Mouse (Mus musculus) midbrain, embryonic 10.5 days (tissue): ENCODE data around the gene Plekhh3. TPM values are rescaled to one million over a fixed set of nuclear protein-coding genes. Genes with fewer than 3 reads are reported as not detected.
A peak's percentile ranks its signal among the peaks of the same experiment; 100 is the strongest.

ENCODE experiments used
- DNase-seq: peaks from one replicate; pipeline ENCODE4 v3.0.0-alpha.2; 2017; ENCODE audit warnings: low spot score
- H3K27ac ChIP-seq: fragments of 300-500 bp; sonication (generic); replicated peaks from 2 replicates; pipeline ENCODE4 v1.5.1; 2016; ENCODE audit warnings: mild to moderate bottlenecking
- H3K27me3 ChIP-seq: fragments of 300-500 bp; sonication (generic); 2 replicates; pipeline ENCODE4 v1.6.1; 2016; ENCODE audit warnings: low read depth, mild to moderate bottlenecking; ENCODE audit not compliant: poor library complexity, severe bottlenecking
- H3K36me3 ChIP-seq: fragments of 300-500 bp; sonication (generic); 2 replicates; pipeline ENCODE4 v1.6.1; 2016; ENCODE audit warnings: mild to moderate bottlenecking, moderate library complexity
- H3K4me1 ChIP-seq: fragments of 300-500 bp; sonication (generic); 2 replicates; pipeline ENCODE4 v1.6.1; 2016
- H3K4me3 ChIP-seq: fragments of 300-500 bp; sonication (generic); 2 replicates; pipeline ENCODE4 v1.5.1; 2016; ENCODE audit warnings: mild to moderate bottlenecking, moderate library complexity
- H3K9me3 ChIP-seq: fragments of 300-500 bp; sonication (generic); replicated peaks from 2 replicates; pipeline ENCODE4 v1.6.1; 2016; ENCODE audit warnings: mild to moderate bottlenecking
- WGBS: fragments of 180-500 bp; shearing (Covaris S2); methylation state at CpG from one replicate; pipeline ENCODE4 v1.1.7; 2016; 5-methylcytosine and 5-hydroxymethylcytosine counted together
- polyA plus RNA-seq: library from polyadenylated mRNA; unstranded; fragments of >200 nt; fragmentation: Nextera tagmentation; extraction: Ambion mirVana; gene quantifications from 2 replicates; pipeline ENCODE4 v1.2.1, GENCODE M21; 2016

Gene Plekhh3
- polyA plus RNA-seq, 1 experiment from 2014 or later: 4.5 TPM

- no peaks in the 10 kb centered on the region for H3K36me3 ChIP-seq
- no peaks in the 10 kb centered on the region for H3K9me3 ChIP-seq
- DNase-seq: no peak
- H3K4me1 ChIP-seq: peaks cover 26% of the 10 kb centered on the region
- no peak overlapping the region for H3K4me3 ChIP-seq
- 82% methylated on average over 14 of the region's 14 CpGs for WGBS
- H3K27me3 ChIP-seq: peaks cover 46% of the 10 kb centered on the region
- no peak overlapping the region for H3K27ac ChIP-seq
Measured at GRCm38 (mm10) chr11:101182771-101183517, 11.8 kb upstream of the Plekhh3 start.

- H3K4me1 ChIP-seq: peaks cover 34% of the 10 kb centered on the region
- H3K27ac ChIP-seq: no peak overlapping the region
- 91% methylated on average over 11 of the region's 11 CpGs for WGBS
- no peak for DNase-seq
- no peaks in the 10 kb centered on the region for H3K36me3 ChIP-seq
- H3K4me3 ChIP-seq: no peak overlapping the region
- no peaks in the 10 kb centered on the region for H3K9me3 ChIP-seq
- peaks cover 56% of the 10 kb centered on the region for H3K27me3 ChIP-seq
Measured at GRCm38 (mm10) chr11:101181961-101182360, 10.8 kb upstream of the Plekhh3 start.

DNA sequence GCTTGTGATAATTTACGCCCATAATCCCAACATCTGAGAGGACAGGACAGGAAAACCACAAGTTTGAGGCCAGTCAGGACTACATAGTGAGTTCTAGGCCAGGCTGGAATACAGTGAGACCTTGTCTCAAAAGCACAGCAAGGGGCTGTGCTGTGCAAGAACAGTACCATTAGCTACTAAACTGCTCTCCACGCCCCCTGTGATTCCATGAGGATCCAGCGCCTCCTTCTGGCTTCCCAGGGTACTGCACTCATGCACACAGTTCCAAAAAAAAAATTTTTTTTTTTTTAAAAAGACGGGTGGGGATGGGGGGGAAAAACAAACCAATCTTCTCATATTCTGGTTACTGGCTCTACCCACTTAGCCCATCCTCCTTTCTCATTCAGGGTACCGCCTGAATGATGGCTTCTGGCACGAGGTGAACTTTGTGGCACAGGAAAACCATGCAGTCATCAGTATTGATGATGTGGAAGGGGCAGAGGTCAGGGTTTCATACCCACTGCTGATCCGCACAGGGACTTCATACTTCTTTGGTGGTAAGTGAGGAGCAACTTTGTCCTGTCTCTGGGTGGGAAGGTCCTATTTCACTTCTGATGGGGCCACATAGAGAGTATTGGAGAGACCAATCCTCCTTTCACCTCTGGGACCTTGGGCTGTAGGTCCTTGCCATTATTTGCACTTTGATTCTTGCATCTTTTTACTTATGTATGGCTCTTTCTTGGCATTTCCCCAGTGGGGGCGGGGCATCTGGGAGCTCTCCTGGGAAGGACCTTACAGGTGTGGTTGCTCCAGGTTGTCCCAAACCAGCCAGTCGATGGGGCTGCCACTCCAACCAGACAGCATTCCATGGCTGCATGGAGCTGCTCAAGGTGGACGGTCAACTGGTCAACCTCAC lies 9.9 kb upstream of the Plekhh3 start:
- Histone ChIP-seq H3K9me3 (no peaks in the 10 kb centered on the region), H3K4me1 (peaks cover 42% of the 10 kb centered on the region), H3K27me3 (peaks cover 65% of the 10 kb centered on the region), H3K4me3 (no peak overlapping the region), H3K36me3 (no peaks in the 10 kb centered on the region), H3K27ac (no peak overlapping the region)
- peak; percentile 69 for DNase-seq
- WGBS: 45% methylated on average over 10 of the region's 10 CpGs

DNA sequence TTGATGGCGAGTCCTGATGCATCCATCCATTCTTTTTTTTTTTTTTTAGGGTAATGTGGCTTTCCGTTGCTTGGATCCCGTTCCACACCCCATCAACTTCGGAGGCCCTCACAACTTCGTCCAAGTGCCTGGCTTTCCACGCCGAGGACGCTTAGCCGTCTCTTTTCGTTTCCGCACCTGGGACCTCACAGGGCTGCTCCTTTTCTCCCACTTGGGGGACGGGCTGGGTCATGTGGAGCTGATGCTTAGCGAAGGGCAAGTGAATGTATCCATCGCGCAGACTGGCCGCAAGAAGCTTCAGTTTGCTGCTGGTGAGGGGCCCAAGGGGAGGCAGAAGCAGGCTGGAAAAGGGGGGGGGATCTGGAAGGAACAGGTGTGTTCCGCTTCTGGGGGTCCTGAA lies 9.1 kb upstream of the Plekhh3 start:
- Histone ChIP-seq H3K9me3 (no peaks in the 10 kb centered on the region), H3K27me3 (peaks cover 73% of the 10 kb centered on the region), H3K4me3 (no peak overlapping the region), H3K27ac (no peak overlapping the region), H3K4me1 (peaks cover 49% of the 10 kb centered on the region), H3K36me3 (no peaks in the 10 kb centered on the region)
- no peak for DNase-seq
- WGBS: 68% methylated on average over 17 of the region's 17 CpGs

- WGBS: 85% methylated on average over 15 of the region's 15 CpGs
- H3K9me3 ChIP-seq: no peaks in the 10 kb centered on the region
- H3K27me3 ChIP-seq: peaks cover 83% of the 10 kb centered on the region
- no peak for DNase-seq
- H3K4me1 ChIP-seq: peaks cover 58% of the 10 kb centered on the region
- no peak overlapping the region for H3K4me3 ChIP-seq
- H3K27ac ChIP-seq: no peak overlapping the region
- no peaks in the 10 kb centered on the region for H3K36me3 ChIP-seq
Measured at GRCm38 (mm10) chr11:101179306-101179705, 8.2 kb upstream of the Plekhh3 start.

DNA sequence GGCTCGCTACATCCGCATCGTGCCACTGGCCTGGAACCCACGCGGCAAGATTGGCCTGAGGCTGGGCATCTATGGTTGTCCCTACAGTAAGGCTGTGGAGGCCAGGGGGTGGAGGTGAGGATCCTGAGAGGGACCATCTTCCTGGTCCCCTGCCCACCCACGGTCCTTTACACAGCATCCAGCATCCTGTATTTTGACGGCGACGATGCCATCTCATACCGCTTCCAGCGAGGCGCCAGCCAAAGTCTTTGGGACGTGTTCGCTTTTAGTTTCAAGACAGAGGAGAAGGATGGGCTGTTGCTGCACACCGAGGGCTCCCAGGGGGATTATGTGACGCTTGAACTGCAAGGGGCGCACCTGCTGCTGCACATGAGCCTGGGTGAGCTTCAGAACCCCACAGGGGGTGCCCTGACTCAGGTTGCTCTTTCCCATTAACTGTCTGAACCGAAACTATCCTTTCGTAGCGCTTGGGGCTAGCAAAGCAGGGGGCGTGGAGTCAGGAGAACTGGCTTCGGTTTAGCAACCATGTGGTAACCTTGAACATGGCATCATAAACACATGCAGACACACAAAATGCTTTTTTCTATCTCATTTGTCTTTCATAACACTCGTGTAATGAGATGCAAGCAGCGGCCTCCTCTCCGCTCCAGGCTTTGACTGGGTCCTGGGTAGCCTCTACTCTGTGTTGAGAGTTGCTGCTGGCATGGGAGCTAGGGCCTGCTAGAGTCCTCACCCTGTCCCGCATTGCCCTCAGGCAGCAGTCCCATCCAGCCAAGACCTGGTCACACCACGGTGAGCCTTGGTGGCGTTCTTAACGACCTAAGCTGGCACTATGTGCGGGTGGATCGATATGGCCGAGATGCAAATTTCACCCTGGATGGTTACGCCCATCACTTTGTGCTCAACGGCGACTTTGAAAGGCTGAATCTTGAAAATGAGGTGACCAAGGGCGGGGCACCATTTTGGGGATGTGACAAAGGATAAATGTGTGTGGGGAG lies 7.2 kb upstream of the Plekhh3 start:
- Histone ChIP-seq H3K4me3 (peak overlapping the region; percentile 2; the same call in 1 of the 2 replicates), H3K27ac (no peak overlapping the region), H3K4me1 (peaks cover 62% of the 10 kb centered on the region), H3K27me3 (peaks cover 87% of the 10 kb centered on the region), H3K36me3 (no peaks in the 10 kb centered on the region), H3K9me3 (no peaks in the 10 kb centered on the region)
- DNase-seq: no peak
- WGBS: 54% methylated on average over 36 of the region's 36 CpGs

DNA sequence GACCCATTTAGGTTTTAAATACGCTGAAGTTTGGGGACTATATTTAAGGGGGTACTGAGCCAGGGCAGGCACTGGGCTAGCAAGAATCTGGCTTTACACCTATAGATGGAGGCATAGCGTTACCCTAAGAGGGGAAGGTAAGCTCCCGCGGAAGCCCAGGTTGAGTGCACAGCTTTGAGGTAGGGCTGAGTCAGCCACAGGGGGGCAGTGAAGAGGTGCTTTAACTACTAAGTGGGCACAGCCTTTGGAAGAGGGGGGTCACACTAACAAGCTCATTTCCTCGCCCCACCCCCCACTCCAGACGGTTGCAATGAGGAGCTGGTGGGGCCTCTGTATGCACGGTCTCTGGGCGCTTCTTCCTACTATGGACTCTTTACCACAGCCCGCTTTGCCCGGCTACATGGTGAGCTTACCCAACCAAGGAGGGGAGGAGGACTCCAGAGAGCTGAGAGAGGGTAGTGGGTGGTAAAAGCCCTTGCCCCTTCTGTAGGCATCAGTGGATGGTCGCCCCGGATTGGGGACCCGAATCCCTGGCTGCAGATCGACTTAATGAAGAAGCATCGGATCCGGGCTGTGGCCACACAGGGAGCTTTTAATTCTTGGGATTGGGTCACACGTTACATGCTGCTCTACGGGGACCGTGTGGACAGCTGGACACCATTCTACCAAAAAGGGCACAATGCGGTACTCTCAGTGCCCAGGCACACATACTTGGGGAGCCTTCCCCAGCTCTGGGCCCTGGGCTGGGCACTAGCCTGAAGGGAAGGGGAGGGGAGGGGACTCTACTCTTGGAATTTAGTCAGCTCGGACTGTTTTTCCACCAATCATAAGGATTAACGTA lies 6.0 kb upstream of the Plekhh3 start:
- Histone ChIP-seq H3K9me3 (no peaks in the 10 kb centered on the region), H3K36me3 (no peaks in the 10 kb centered on the region), H3K4me3 (peak overlapping the region; percentile 48), H3K27me3 (peaks cover 88% of the 10 kb centered on the region), H3K27ac (no peak overlapping the region), H3K4me1 (peaks cover 67% of the 10 kb centered on the region)
- DNase-seq: no peak
- WGBS: 28% methylated on average over 22 of the region's 22 CpGs

DNA sequence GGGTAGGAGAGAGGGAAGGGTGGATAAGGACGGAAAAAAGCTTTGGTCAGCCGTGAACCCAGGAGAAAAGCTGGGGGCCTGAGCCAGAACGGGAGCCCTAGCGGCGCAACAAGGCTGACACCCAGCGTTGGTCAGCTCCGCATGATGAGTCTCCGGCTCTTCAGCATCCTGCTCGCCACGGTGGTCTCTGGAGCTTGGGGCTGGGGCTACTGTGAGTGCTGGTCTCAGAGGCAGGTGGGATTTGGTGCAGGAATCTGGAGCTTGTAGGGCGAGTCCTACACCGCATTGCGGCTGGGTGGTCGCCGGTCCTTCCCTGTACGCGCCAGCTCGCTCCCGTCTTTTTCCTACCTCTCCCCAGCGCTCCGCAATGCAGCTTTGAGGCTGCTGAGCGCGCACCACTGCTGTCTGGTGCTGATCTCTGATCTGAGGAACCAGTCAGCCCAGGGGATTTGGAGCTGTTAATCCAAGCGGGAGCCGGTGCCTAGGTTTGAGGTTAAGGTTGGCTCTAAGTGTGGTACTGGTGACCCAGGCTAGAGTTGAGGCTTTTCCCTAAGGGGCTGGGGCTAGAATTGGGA lies 5.1 kb upstream of the Plekhh3 start:
- peak overlapping the region; percentile 39; the same call in 1 of the 2 replicates for H3K27ac ChIP-seq
- WGBS: under 1% methylated on average over 25 of the region's 25 CpGs
- peak; percentile 57 for DNase-seq
- peaks cover 76% of the 10 kb centered on the region for H3K4me1 ChIP-seq
- peaks cover 86% of the 10 kb centered on the region for H3K27me3 ChIP-seq
- no peaks in the 10 kb centered on the region for H3K36me3 ChIP-seq
- no peaks in the 10 kb centered on the region for H3K9me3 ChIP-seq
- H3K4me3 ChIP-seq: peak overlapping the region; percentile 48

- Histone ChIP-seq H3K27ac (no peak overlapping the region; the same call in 1 of the 2 replicates), H3K9me3 (no peaks in the 10 kb centered on the region), H3K27me3 (peaks cover 89% of the 10 kb centered on the region), H3K4me3 (peak overlapping the region; percentile 48), H3K4me1 (peaks cover 80% of the 10 kb centered on the region), H3K36me3 (no peaks in the 10 kb centered on the region)
- WGBS: 10% methylated on average over 11 of the region's 11 CpGs
- DNase-seq: no peak
Measured at GRCm38 (mm10) chr11:101175636-101176116, 4.5 kb upstream of the Plekhh3 start.

DNA sequence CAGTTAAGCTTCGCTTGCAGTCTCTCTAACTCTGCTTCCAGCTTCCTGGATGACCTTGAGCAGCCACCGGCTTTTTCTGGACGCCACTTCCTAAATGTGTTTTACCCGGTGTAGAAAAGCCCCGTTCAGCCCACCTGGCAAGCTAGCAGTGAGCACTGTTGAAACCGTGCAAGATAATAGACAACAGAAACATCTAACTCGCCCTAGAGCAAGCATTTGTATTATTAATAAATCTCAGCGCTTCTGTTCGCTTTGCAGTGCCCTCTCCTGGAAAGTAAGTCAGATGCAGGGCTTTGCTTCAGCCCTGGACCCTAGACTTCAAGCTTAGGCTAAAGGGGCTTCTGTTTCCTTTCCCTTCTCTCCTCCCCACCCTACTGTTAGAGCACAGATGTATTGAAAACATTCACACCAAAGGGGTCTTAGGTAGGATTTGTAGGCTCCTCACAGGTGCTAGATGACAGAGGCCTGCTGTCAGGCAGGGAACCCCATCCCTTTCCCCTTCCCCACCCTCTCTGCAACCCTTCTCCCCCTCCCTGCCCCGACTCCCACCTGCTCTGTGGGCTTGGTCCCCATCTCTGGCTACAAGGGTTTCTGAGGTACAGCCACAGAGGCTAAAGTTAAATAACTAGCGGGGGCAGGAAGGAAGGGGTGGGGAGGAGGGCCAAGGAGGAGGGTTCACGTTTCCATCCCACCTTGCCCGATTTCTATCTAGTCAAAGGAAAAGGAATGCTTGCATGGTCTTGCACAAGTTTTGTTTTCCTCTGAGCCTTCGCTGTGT lies 3.9 kb upstream of the Plekhh3 start, which contains the start of gene Ccr10:
Ccr10 (minus strand) TSS at position 593 of the 778 bp plus-strand sequence.
- no peaks in the 10 kb centered on the region for H3K9me3 ChIP-seq
- peak within 1 kb of the TSS; percentile 76 for H3K27ac ChIP-seq
- no peaks in the 10 kb centered on the region for H3K36me3 ChIP-seq
- peak within 1 kb of the TSS; percentile 52 for H3K4me3 ChIP-seq
- H3K27me3 ChIP-seq: peaks cover 89% of the 10 kb centered on the region
- WGBS: 23% methylated on average over 14 of the region's 14 CpGs
- H3K4me1 ChIP-seq: peaks cover 81% of the 10 kb centered on the region
- no peak for DNase-seq
